In the genomic region with DNA sequence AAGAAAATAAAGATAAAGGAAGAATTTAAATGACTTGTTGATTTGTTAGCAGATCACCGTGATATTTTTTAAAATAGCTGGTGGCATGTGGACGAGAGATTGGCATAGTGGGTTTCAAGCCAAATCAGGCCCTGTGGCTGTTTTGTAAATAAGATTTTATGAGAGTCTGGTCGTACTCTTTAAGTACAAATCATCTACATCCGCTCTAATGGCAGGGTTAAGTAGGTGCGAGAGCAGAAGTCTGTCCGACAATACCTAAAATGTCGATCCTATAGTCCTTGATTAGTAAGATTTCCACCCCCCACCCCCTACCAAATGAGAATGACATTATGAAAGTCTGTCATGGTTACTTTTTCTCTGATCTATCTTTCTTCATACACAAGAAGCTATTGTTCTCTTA, we compare ENCODE assay signal across 8 mouse cellular contexts. TPM values are rescaled to one million over a fixed set of nuclear protein-coding genes. Genes with fewer than 3 reads are reported as not detected.
DNase-seq lines count a peak whose midpoint lies in the region; TF ChIP-seq lines count a peak whose summit lies in the region.
"Not testable (repeated sequence)": the region's sequence is repeated elsewhere in the genome, so short reads cannot be mapped to it uniquely, and the experiment has no call there.

No protein-coding gene starts in this region.

- WGBS in kidney, adult 2 months = 86% methylated on average over 7 of the region's 7 CpGs

- intact Hi-C loops in left cerebral cortex, postnatal 25 days (cut with DNase I) = not testable (repeated sequence)

- H3K27me3 ChIP-seq in kidney, adult 2 months (replicated peaks; ENCODE audit: control insufficient read depth, insufficient read depth, low read length) = not testable (repeated sequence)

- H3K36me3 ChIP-seq in kidney, adult 2 months (ENCODE audit: control insufficient read depth, insufficient read depth, low read length) = peaks cover 15% of the 10 kb centered on the region; the same call in 1 of the 2 replicates

- TF ChIP-seq POLR2A in kidney, adult 2 months (IDR thresholded peaks at IDR 0.05; ENCODE audit: low read depth, low read length) = not testable (repeated sequence)

- TF ChIP-seq CTCF in kidney, adult 2 months (conservative IDR thresholded peaks at IDR 0.05; ENCODE audit: insufficient read depth, insufficient read length, low read depth, low read length) = not testable (repeated sequence)

- not testable (repeated sequence) for H3K4me1 ChIP-seq in kidney, adult 2 months (ENCODE audit: control insufficient read depth, insufficient read depth, low read length)

- not testable (repeated sequence) for H3K27ac ChIP-seq in kidney, adult 2 months (ENCODE audit: insufficient read depth, low read depth, low read length)

- not testable (repeated sequence) for H3K4me3 ChIP-seq in kidney, adult 2 months (ENCODE audit: insufficient read depth, low read depth, low read length)

- DNase-seq in T-cell, adult 2 months (ENCODE audit: low spot score) = peak; percentile 0
- DNase-seq in brain, adult 2 months (ENCODE audit: low read depth, low spot score) = peak; percentile 21
- DNase-seq in cerebellum, adult 9-11 months = peak; percentile 23
- DNase-seq in forelimb bud, embryonic 11.5 days (ENCODE audit: low read depth, low spot score) = peak; percentile 32
- DNase-seq in kidney, adult 2 months = peak; percentile 24
- peak; percentile 9 to 11 for DNase-seq in left cerebral cortex, postnatal 25 days (ENCODE audit: low spot score in 2 of 2)
- peak; percentile 11 for DNase-seq in right cerebral cortex, adult 18-20 months
- peak; percentile 3 for DNase-seq in thymus, postnatal 14 days

RNA-seq across cellular contexts. Expression of gene Gm21887, which starts 25.1 kb away (rescaled TPM):
- polyA plus RNA-seq in kidney, adult 2 months (2012; rRNA removed) = 108 and 184 TPM in 2 replicates
- total RNA-seq in left cerebral cortex, postnatal 25 days (2021) = 100 to 1,000 TPM; 175 to 177 TPM
